Mouse (Mus musculus) intestine, postnatal 0 days (tissue): ENCODE data around the gene Orc5. TPM values are rescaled to one million over a fixed set of nuclear protein-coding genes. Genes with fewer than 3 reads are reported as not detected.

Experiments
- ATAC-seq: fragments of 200-750 bp; cut with Nextera tagmentation; 2 replicates; pipeline ENCODE4 v1.8.0; 2017; ENCODE audit warnings: mild to moderate bottlenecking, moderate TSS enrichment, moderate library complexity
- H3K27ac ChIP-seq: fragments of 300-500 bp; sonication (generic); 2 replicates; pipeline ENCODE4 v1.5.1; 2014; ENCODE audit warnings: mild to moderate bottlenecking, low read depth, low read length, moderate library complexity
- H3K27me3 ChIP-seq: fragments of 300-500 bp; sonication (generic); replicated peaks from 2 replicates; pipeline ENCODE4 v1.6.1; 2014; ENCODE audit warnings: low read length, mixed read lengths; ENCODE audit not compliant: control insufficient read depth, insufficient read depth
- H3K36me3 ChIP-seq: fragments of 300-500 bp; sonication (generic); 2 replicates; pipeline ENCODE4 v1.6.1; 2014; ENCODE audit warnings: mild to moderate bottlenecking, moderate library complexity; ENCODE audit not compliant: control insufficient read depth, insufficient read depth
- H3K4me1 ChIP-seq: fragments of 300-500 bp; sonication (generic); replicated peaks from 2 replicates; pipeline ENCODE4 v1.6.1; 2014; ENCODE audit warnings: antibody characterized with exemption, low read length, mixed read lengths; ENCODE audit not compliant: control insufficient read depth, insufficient read depth
- H3K4me2 ChIP-seq: fragments of 300-500 bp; sonication (generic); replicated peaks from 2 replicates; pipeline ENCODE4 v1.6.1; 2014; ENCODE audit warnings: low read depth, mild to moderate bottlenecking, moderate library complexity
- H3K4me3 ChIP-seq: fragments of 300-500 bp; sonication (generic); 2 replicates; pipeline ENCODE4 v1.5.1; 2014; ENCODE audit warnings: low read depth, low read length
- H3K9ac ChIP-seq: fragments of 300-500 bp; sonication (generic); 2 replicates; pipeline ENCODE4 v1.6.1; 2014; ENCODE audit warnings: mild to moderate bottlenecking, low read depth, low read length
- H3K9me3 ChIP-seq: fragments of 300-500 bp; sonication (generic); 2 replicates; pipeline ENCODE4 v1.6.1; 2016; ENCODE audit warnings: mixed run types; ENCODE audit not compliant: control insufficient read depth
- CTCF ChIP-seq: sonication (generic); IDR thresholded peaks from 2 replicates; pipeline ENCODE4 v1.5.1; 2016; ENCODE audit warnings: low read depth, mild to moderate bottlenecking, control low read depth, antibody characterized with exemption, moderate library complexity
- WGBS: fragments of 180-500 bp; shearing (Covaris S2); extraction: QIAGEN DNeasy Blood & Tissue Kit; methylation state at CpG from one replicate; pipeline ENCODE4 v1.1.7; 2014; 5-methylcytosine and 5-hydroxymethylcytosine counted together
- polyA plus RNA-seq: library from polyadenylated mRNA; unstranded; fragments of >200 nt; fragmentation: Nextera tagmentation; extraction: Ambion mirVana; gene quantifications from 2 replicates; pipeline ENCODE4 v1.2.1, GENCODE M21; 2015

Orc5 gene
- polyA plus RNA-seq, 1 experiment from 2014 or later, result 18.5 TPM

- Histone ChIP-seq H3K9ac (no peak overlapping the region), H3K4me3 (no peak overlapping the region), H3K4me2 (no peak overlapping the region), H3K27ac (no peak overlapping the region), H3K9me3 (no peaks in the 10 kb centered on the region), H3K27me3 (no peaks in the 10 kb centered on the region), H3K4me1 (no peaks in the 10 kb centered on the region), H3K36me3 (no peaks in the 10 kb centered on the region)
- no peak for ATAC-seq
- 56% methylated on average over 4 of the region's 4 CpGs for WGBS
- no peak for TF ChIP-seq CTCF
These were observed 7.4 kb upstream of the Orc5 start for GRCm38 (mm10) chr5:22557491-22558113.

GRCm38 (mm10) chr5:22556713-22557112 lies 6.5 kb upstream of the Orc5 start:
- Histone ChIP-seq H3K4me3 (no peak overlapping the region), H3K27me3 (no peaks in the 10 kb centered on the region), H3K4me2 (no peak overlapping the region), H3K36me3 (no peaks in the 10 kb centered on the region), H3K9me3 (no peaks in the 10 kb centered on the region), H3K27ac (no peak overlapping the region), H3K9ac (no peak overlapping the region), H3K4me1 (no peaks in the 10 kb centered on the region)
- no peak for ATAC-seq
- TF ChIP-seq CTCF, result no peak
- WGBS, result 84% methylated on average over 4 of the region's 4 CpGs

- H3K27me3 ChIP-seq, result no peaks in the 10 kb centered on the region
- no peaks in the 10 kb centered on the region for H3K4me1 ChIP-seq
- H3K27ac ChIP-seq, result no peak overlapping the region
- ATAC-seq, result no peak
- H3K9ac ChIP-seq, result no peak overlapping the region
- no peak overlapping the region for H3K4me3 ChIP-seq
- WGBS, result 94% methylated on average over 14 of the region's 14 CpGs
- no peak for TF ChIP-seq CTCF
- no peak overlapping the region for H3K4me2 ChIP-seq
- no peaks in the 10 kb centered on the region for H3K9me3 ChIP-seq
- no peaks in the 10 kb centered on the region for H3K36me3 ChIP-seq
These were observed 2.1 kb upstream of the Orc5 start for GRCm38 (mm10) chr5:22552233-22552765.

GRCm38 (mm10) chr5:22549366-22550032 lies 730 bp downstream of the Orc5 start:
- no peaks in the 10 kb centered on the region for H3K9me3 ChIP-seq
- peak overlapping the region; percentile 70 for H3K4me3 ChIP-seq
- no peak for TF ChIP-seq CTCF
- peak overlapping the region; percentile 75 for H3K4me2 ChIP-seq
- no peak for ATAC-seq
- WGBS, result 4% methylated on average over 11 of the region's 11 CpGs
- H3K27me3 ChIP-seq, result no peaks in the 10 kb centered on the region
- peaks cover 18% of the 10 kb centered on the region for H3K36me3 ChIP-seq
- H3K9ac ChIP-seq, result peak overlapping the region; percentile 67
- H3K27ac ChIP-seq, result peak overlapping the region; percentile 69
- H3K4me1 ChIP-seq, result no peaks in the 10 kb centered on the region

- no peaks in the 10 kb centered on the region for H3K4me1 ChIP-seq
- WGBS, result 29% methylated on average over 6 of the region's 6 CpGs
- peaks cover 18% of the 10 kb centered on the region for H3K36me3 ChIP-seq
- H3K4me3 ChIP-seq, result 0 out of 2 replicates have a peak overlapping the region, but pooled peaks have one; percentile 0
- TF ChIP-seq CTCF, result no peak
- no peak for ATAC-seq
- H3K9me3 ChIP-seq, result no peaks in the 10 kb centered on the region
- no peak overlapping the region for H3K9ac ChIP-seq
- H3K27me3 ChIP-seq, result no peaks in the 10 kb centered on the region
- peak overlapping the region; percentile 75 for H3K4me2 ChIP-seq
- no peak overlapping the region for H3K27ac ChIP-seq
These were observed 1.6 kb downstream of the Orc5 start for GRCm38 (mm10) chr5:22548556-22549161.

GRCm38 (mm10) chr5:22546536-22546935 lies 3.7 kb downstream of the Orc5 start:
- TF ChIP-seq CTCF, result no peak
- Histone ChIP-seq H3K36me3 (peaks cover 26% of the 10 kb centered on the region), H3K4me1 (no peaks in the 10 kb centered on the region), H3K27me3 (no peaks in the 10 kb centered on the region), H3K4me3 (no peak overlapping the region), H3K9ac (no peak overlapping the region), H3K27ac (no peak overlapping the region), H3K9me3 (no peaks in the 10 kb centered on the region), H3K4me2 (no peak overlapping the region)
- 96% methylated on average over 5 of the region's 5 CpGs for WGBS
- no peak for ATAC-seq
